Mouse (Mus musculus): ENCODE results near the gene Olfr764-ps1.

GRCm38 (mm10) chr10:129014477-129014876 is 25.2 kb downstream of the Olfr764-ps1 start:
- no peak for TF ChIP-seq CTCF (IDR thresholded peaks at IDR 0.05)
- no peak for TF ChIP-seq EP300 (IDR thresholded peaks at IDR 0.05)

Measured in lung, postnatal 0 days (tissue).